Mouse (Mus musculus) embryo, embryonic 10 days (tissue): ENCODE measurements around the gene Atp5g2.
"Not testable (repeated sequence)": the region's sequence is repeated elsewhere in the genome, so short reads cannot be mapped to it uniquely, and the experiment has no call there.

Experiments
- DNase-seq: peaks from one replicate; pipeline ENCODE4 v3.0.0-alpha.2; 2015; ENCODE audit warnings: low spot score

The Atp5g2 gene

DNA sequence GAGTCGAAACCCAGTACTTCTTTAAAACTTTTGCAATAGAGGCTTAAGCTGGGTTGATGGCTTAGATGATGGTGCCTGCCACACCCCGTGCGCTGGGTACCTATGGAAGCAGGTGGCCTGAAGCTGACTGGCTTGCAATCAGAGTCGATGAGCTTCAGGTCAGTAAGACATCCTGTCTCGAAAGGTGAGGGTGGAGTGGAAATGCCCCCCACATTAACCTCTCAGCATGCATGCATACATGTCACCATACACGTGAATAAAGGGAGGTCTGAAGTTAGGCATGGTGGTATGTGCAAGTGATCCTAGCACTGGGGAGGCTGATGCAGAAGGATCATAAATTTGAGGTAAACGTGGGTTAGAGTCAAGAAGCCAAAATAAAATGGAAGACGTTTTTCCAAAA, 2.6 kb downstream of the Atp5g2 start:
- DNase-seq = no peak

DNA sequence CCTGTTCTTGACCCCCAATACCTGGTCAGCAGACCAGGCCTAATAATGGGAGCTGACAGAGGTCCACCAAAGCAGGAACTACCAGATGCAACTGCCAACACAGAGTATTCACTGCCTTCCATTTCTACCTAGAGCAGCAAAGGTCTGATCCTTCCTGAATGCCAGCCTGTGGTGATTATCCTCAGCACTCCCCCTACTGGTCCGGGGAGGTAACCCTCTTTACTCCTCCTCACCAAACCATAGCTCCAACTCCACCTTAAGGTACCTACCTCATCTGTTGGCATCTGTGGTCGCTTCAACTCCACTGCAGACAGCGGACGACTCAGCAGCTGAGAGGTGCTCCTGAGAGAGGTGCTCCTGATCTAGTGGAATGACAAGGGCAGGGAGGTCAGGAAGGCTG, 6.7 kb downstream of the Atp5g2 start:
- DNase-seq = peak; percentile 72

DNA sequence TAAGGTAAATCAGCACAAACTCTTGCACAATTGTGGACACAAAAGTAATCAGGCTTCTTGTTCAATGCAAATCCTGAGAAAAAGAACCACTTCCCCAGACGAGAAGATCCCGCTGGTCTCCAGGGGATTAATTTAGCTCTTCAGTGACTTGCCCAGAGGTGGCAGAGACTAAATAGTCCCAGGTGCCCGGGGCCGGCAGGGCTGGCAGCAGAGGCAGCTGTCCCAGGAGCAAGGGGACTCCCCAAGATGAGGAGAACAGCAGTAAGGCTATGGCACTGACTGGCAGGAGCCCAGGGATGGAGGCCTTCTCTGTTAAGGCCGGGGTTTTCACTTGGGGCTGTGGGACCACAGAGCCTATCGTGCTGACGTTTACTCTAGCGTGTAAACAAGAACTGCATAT, 8.3 kb downstream of the Atp5g2 start:
- no peak for DNase-seq

DNA sequence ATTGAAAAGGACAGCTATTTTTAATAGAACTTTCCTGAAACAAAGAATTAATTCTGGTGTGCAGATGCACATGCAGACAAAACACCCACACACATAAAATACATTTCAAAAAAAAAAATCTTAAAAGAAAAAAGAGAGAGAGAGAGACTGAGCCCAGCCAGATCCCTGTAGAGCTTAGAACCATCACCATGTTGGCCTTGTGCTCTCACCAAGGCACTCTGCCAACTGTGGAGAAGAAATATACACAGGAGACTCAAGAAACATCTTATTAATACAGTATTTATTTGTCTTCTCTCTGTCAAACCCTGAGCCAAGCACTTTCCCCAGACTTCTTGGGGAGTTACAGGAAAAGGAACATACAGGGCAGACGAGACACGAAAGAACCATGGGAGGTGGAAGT, 9.6 kb downstream of the Atp5g2 start:
- not testable (repeated sequence) for DNase-seq

DNA sequence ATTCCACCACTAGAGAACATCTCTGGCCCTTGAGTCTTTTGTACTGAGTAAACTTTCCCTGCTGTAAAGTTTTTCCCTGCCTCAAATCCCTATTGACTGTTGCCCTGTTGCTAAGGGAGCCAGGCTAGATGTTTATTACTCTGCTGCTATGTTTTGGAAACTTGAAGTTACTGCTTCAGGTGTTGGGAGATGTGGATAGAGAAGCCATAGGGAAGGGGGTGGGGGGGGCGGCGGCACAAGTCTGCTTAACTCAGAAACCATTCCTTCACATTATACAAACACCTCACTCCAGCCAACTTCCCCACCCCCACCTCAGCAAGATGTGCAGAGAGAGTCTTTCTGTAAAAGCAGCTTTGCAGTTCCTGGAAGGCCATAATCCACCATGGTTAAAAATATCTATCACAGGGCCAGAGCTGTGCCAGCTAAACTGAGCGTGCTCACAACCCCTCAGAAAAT, 14.2 kb downstream of the Atp5g2 start:
- DNase-seq = no peak

DNA sequence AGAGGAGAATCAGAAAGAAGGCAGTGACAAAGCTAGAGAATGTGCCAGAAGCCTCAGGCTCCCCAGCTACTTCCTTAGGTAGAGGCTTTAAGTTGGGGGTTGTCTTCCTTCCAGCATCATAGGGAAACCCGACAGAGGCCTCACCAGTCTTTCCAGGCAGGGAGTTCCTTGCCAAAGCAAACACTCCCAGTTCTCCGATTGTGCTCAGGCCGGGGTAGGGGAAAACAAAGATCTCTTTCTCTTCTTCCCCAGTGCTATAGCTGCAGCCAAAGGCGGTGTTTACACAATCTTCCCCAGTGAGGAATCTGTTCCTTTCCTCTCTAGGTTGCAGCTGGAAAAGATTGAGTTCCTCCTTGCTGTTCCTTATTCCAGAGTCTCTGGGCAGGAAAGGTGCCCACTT, 15.5 kb downstream of the Atp5g2 start:
- DNase-seq = peak; percentile 47

DNA sequence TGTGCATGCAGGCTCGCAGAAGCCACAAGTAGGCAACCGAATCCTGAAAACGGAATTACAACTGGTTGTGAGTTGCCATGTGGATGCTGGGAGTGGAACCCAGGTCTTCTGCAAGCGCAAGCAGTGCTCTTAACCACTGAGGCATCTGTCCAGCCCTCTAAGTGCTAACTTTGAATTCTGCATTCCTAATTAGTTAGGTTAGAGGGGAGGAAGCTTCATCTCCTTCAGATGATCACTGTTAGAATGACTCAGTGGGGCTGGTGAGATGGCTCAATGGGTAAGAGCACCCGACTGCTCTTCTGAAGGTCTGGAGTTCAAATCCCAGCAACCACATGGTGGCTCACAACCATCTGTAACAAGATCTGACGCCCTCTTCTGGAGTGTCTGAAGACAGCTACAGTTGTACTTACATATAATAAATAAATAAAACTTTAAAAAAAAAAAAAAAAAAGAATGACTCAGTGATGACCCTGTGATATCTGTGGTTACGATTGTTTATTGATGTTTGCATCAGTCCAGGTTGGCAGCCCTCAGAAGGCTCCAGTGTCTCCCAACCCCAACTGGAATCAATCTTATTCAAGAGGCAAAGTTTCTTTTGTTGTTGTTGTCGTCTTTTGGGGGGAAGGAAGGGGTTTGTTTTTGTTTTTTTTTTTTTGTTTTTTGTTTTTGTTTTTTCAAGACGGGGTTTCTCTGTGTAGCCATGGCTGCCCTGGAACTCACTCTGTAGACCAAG, 20.1 kb downstream of the Atp5g2 start:
- not testable (repeated sequence) for DNase-seq

DNA sequence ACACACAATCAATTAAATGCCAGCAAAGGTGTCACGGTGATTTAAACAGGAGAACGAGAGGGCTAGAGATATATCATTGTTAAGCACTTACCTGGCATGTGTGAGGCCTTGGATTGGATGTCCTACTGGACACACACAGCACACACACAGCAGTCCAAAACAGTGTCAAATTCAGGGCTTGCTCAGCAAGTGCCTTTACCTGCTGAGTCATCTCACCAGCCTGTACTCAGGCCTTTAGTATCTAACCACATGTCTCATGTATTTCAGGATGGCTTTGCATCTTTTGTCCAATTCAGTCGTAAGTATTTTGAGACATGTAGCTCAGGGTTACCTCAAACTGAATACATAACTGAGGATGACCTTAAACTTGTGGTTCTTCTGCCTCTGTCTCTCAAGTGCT, 21.0 kb downstream of the Atp5g2 start:
- DNase-seq = no peak

DNA sequence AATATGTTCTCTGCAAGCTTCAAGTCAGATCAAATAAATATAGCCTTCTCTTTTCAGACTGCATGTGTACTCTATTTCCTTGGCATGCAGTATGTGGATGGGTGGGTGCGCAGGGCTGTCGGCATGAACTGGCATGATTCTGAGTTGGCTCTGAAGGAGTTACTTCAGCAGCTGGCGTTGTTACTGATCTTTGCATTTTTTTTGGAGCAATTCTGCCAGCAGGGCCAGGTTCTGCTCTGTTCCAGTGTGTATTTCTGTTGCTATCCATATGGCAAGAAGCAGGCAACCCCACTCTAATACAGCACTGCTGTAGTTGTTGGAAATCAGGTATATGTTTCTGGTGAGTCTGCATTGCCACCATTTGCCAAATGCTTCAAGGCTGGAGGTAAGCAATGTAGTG, 36.3 kb downstream of the Atp5g2 start:
- DNase-seq = no peak

DNA sequence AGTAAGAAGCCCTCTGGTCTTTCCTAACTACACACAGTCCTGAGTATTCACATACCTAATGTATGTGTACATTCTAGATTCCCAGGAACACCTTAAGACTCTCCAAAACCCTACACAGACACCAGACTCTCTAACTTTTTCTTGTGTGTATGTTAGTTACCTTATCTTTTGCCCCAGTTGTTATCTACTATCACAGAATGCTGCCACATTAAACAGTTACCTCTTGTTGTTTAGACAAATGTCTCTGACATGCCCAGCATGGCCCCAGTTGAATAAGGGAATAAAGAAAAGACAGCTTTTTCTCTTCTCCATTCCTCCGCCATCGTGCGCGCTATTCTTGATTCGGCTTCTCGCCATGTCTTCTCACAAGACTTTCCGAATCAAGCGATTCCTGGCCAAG, 37.5 kb downstream of the Atp5g2 start:
- DNase-seq = no peak

DNA sequence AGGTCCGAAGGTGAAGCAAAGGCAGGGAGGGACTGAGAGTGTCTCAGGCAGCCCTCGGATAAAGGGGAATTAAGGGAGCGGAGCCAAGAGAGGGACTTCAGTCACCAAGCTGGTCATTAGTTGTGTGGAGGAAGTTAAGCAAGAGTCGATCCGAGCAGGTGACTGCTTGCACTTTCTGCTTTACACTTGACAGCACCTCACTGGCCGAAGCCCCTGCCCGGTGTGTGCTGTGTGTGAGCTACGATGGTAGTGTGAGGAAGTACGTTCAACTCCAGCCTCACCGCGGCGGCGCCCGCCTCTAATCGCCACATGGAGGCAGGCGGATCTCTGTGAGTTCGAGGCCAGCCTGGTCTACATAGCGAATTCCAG, 46.5 kb downstream of the Atp5g2 start:
- DNase-seq = peak; percentile 77

DNA sequence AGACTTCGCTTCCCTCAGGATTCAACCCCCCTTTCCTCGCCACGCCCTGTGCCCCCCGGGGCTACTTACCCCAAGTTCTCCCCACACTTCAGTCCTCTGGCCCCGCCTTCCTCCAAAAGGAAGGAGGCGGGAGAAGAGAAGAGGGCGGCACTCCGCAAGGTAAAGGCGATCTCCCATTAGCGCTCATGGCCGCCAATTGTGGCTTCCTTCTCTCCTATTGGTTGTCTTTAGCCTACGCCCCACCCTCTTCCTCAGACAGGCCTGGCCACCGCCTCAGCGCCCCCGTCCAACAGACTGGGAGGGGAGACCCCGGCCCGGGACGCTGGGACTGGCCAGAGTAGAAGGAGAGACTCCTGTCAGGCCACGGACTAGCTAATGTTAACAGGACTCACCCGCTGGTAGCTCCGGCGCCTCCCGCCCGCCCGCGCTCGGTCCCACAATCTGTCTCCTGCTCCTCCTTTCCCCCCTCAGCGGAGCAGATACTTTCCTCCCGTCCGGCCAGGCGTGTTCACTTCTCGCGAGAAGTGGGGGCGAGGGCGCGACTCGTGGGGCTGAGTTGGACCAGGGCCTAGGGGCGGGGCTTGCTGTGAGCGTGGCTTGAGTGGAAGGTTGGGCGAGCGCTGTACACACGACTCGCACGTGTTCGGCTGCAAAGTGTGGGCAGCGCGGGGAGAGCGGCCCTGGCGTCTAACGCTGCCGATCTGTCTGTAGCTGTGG, 47.0 kb downstream of the Atp5g2 start, which contains the start of the genes Gm28047 and Atf7:
TSS of gene Gm28047 (minus strand) at position 98 of the 717 bp plus-strand sequence.
TSS of gene Atf7 (minus strand) at position 495 of the 717 bp plus-strand sequence.
- peak; percentile 99 for DNase-seq

DNA sequence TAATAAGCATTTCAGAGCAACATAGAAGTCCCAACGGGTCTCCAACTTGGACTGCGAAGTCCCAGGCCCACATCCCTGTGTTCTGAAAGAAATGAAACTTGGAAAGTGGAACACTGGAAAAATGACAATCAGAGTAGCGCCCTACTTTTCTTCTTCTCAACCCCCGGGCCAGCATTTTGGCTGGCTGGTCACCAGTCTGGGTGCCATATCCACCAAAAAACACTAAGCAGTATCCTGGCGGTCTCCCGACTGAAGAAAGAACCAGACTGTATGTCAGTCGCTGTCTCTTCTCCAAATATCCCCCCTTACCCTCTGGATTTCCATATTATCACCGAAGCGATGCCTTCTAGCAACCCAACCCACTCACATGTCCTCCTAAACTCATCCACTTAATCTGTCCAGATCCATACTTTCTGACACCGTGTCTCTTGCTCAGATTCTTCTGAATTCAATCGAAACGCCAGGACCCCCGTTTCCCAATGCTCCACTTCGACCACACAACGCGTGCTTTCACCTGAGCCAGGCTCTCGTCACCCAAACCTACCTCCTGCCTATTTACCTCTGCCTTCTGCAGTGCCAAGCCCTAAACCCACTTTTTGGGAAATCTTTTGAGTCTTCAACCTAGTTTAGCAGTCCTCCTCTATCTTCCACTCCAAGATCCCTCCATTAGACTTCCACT, 47.7 kb downstream of the Atp5g2 start:
- peak; percentile 27 for DNase-seq

DNA sequence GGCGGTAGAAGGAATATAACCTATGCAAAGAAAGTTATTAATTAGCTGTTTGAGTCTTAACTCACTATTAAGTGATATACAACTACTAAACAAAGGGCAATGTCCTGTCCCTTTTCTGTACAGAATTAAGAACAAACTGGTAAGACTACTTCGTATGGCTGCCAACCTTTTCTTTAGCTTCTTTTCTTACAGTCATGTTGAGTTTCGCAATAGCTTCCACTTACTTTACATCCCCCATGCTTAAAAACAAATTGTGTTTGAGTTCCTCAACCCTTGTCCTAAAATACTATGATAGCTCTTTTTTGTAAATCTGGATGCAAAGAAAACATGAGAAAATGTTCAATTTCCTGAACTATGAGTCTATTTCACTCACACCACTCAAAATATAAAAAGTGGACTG, 49.0 kb downstream of the Atp5g2 start:
- no peak for DNase-seq

DNA sequence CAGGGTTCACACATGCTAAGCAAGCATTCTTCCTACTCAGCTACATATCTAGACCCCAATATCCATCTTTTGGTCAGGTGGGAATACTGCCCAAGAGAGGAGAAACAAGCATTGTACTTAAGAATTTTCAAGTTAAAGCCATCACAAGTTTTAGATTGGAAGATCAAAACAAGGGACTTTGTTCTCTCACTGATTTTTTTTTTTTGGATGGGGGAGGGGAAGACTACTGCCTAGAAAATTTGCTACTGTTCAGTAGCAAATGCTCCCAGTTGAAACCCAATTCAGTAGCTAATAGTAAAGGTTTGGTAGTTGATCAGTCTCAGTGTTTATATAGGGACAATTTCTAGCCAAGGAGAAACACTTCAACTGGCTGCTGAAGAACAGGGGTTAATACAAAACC, 49.6 kb downstream of the Atp5g2 start:
- no peak for DNase-seq

DNA sequence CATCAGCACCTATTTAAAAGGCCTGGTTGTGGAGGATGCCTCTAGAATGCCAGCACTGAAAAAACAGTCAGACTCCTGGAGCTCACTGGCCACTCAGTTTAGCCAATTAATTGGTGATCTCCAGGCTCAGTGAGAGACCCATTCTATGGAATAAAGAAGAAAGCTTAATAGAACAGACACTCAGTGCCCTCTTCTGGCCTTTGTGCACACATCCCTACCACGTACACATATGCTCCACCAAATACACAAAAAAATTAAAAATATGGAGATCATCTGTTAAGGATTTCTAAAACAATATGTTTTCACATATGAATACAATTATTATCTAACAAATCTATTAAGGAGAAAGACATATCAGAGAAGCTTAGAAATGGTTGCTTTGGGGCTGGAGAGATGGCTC, 51.4 kb downstream of the Atp5g2 start:
- no peak for DNase-seq

DNA sequence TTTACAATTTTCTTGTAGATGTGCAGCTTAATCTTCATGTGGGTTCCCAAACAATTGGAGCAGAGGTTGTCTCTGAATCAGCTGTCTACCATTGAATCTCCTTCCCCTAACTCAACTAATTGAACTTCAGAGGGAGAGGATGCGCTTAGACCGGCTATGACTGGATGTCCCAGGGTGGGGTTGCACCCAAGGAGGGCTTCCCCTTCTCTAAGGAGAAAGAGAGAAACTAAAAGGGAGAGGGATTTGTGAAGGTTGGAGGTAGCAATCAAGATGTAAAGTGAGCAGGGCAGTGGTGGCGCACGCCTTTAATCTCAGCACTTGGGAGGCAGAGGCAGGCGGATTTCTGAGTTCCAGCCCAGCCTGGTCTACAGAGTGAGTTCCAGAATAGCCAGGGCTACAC, 52.7 kb downstream of the Atp5g2 start:
- no peak for DNase-seq

DNA sequence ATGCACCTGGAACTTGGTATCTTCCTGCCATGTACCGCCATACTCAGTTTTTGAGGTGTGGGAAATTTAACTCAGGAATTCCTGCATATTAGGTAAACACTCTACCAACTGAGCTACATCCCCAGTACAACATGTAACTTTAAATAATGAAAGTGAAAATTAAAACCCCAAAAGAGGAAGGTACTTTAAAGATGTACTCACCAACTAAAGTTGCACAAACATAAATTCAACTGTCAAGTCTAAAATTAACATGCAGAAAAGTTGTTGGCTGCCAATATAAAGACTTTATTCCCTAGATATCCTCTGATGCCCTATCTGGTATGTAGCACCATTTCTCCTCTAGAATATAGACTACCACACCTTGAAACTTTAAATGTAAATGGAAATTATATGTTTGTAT, 54.5 kb downstream of the Atp5g2 start:
- no peak for DNase-seq

DNA sequence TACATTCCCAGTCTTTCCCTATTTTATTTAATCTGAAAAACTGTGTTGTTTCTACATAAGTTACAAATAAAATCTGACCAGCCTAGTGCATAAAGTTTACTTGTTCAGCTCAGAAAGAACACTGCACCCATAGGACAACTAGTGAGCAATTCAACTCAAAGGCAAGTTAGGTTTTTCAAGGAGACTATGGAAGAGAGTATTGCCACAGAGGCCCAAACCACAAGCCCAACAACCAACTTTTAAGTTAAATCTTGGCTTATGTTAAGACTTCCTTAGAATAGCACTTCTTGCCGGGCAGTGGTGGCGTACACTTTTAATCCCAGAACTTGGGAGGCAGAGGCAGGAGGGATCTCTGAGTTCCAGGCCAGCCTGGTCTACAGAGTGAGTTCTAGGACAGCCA, 56.0 kb downstream of the Atp5g2 start:
- DNase-seq = no peak

DNA sequence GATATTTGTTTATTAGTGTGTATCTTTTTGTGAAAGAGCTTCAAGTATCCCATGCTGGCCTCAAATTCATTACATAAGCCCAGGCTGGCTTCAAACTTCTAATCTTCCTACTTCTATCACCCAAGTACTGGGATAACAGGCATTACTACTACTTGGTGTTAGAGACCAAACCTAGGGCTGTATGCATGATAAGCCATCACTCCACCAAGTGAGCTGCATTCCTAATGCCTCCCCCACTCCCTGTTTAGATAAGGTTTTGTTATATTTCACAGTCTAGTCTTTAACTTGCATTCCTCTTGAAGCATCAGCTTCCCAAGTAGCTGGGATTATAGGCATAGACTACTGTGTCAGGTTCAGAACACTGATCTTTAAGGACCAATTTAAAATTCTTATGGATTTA, 57.9 kb downstream of the Atp5g2 start:
- DNase-seq = no peak

DNA sequence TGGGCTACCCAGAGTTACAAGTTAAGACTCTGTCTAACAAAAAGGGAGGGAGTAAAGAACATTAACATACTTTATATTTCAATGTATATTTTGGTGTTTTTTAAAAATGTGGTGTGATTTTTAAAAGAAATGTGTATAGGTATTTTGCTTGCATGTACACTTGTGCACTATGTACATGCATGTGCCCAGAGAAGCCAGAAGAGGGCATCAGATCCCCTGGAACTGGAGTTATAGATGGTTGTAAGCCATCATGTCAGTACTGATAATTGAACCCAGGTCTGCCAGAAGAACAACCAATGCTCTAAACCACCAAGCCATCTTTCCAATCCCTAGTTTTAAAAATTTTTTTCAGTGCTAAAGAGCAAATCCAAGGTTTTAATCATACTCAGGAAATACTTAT, 59.2 kb downstream of the Atp5g2 start:
- no peak for DNase-seq
